Mouse (Mus musculus) liver, embryonic 14.5 days (tissue): ENCODE results near the gene Pank2.

Source experiments
- CTCF ChIP-seq: IDR thresholded peaks from 2 replicates; pipeline ENCODE4 v1.5.1; 2016; ENCODE audit warnings: antibody characterized with exemption, low read depth, control low read depth
- EP300 ChIP-seq: IDR thresholded peaks from 2 replicates; pipeline ENCODE4 v1.6.1; 2016; ENCODE audit warnings: antibody characterized with exemption, low read depth

- TF ChIP-seq CTCF (no peak), EP300 (no peak)
These were observed 47.0 kb downstream of the Pank2 start for GRCm38 (mm10) chr2:131309296-131309695.
